Mouse (Mus musculus): ENCODE measurements around the gene Plekhb2. TPM values are rescaled to one million over a fixed set of nuclear protein-coding genes. Genes with fewer than 3 reads are reported as not detected.

Gene Plekhb2
- polyA plus RNA-seq, 1 experiment from 2014 or later: 57.9 TPM

- no peak overlapping the region for H3K9ac ChIP-seq (ENCODE audit: low read length)
- no peak overlapping the region for H3K27ac ChIP-seq (replicated peaks in 1 of 2; ENCODE audit: control insufficient read depth in 1 of 2, insufficient read depth in 1 of 2, low read depth in 2 of 2, low read length in 2 of 2)
- WGBS: 58% methylated on average over 1 of the region's 1 CpGs
- H3K4me2 ChIP-seq (ENCODE audit: low read length): no peak overlapping the region
- H3K36me3 ChIP-seq (ENCODE audit: control insufficient read depth, insufficient read depth, low read length): peaks cover 85% of the 10 kb centered on the region
- no peak for ATAC-seq (ENCODE audit: insufficient number of reproducible peaks, insufficient read depth, low FRiP score, low read depth)
- no peaks in the 10 kb centered on the region for H3K9me3 ChIP-seq (ENCODE audit: control insufficient read depth, low read length)
- peaks cover 2 to 17% of the 10 kb centered on the region in 2 experiments; a peak in 3 of 4 replicates for H3K4me1 ChIP-seq (ENCODE audit: control insufficient read depth in 2 of 2, insufficient read depth in 2 of 2, low read length in 2 of 2)
- no peak overlapping the region for H3K4me3 ChIP-seq (ENCODE audit: control insufficient read depth in 1 of 2, insufficient read depth in 1 of 2, low read depth in 1 of 2, low read length in 2 of 2)
- no peaks in the 10 kb centered on the region for H3K27me3 ChIP-seq (ENCODE audit: control insufficient read depth, insufficient read depth, low read length)
Observed at GRCm38 (mm10) chr1:34831381-34831780, 18.4 kb upstream of the Plekhb2 start.

GRCm38 (mm10) chr1:34834904-34835303 is 14.9 kb upstream of the Plekhb2 start:
- Histone ChIP-seq H3K36me3 (ENCODE audit: control insufficient read depth, insufficient read depth, low read length) (peaks cover 58% of the 10 kb centered on the region), H3K27me3 (ENCODE audit: control insufficient read depth, insufficient read depth, low read length) (no peaks in the 10 kb centered on the region), H3K4me1 (ENCODE audit: control insufficient read depth in 2 of 2, insufficient read depth in 2 of 2, low read length in 2 of 2) (peaks cover 8 to 42% of the 10 kb centered on the region in 2 experiments), H3K4me2 (ENCODE audit: low read length) (no peak overlapping the region), H3K9me3 (ENCODE audit: control insufficient read depth, low read length) (no peaks in the 10 kb centered on the region), H3K27ac (replicated peaks in 1 of 2; ENCODE audit: control insufficient read depth in 1 of 2, insufficient read depth in 1 of 2, low read depth in 2 of 2, low read length in 2 of 2) (no peak overlapping the region), H3K4me3 (ENCODE audit: control insufficient read depth in 1 of 2, insufficient read depth in 1 of 2, low read depth in 1 of 2, low read length in 2 of 2) (no peak overlapping the region), H3K9ac (ENCODE audit: low read length) (no peak overlapping the region)
- 74% methylated on average over 2 of the region's 2 CpGs for WGBS
- ATAC-seq (ENCODE audit: insufficient number of reproducible peaks, insufficient read depth, low FRiP score, low read depth): no peak

DNA sequence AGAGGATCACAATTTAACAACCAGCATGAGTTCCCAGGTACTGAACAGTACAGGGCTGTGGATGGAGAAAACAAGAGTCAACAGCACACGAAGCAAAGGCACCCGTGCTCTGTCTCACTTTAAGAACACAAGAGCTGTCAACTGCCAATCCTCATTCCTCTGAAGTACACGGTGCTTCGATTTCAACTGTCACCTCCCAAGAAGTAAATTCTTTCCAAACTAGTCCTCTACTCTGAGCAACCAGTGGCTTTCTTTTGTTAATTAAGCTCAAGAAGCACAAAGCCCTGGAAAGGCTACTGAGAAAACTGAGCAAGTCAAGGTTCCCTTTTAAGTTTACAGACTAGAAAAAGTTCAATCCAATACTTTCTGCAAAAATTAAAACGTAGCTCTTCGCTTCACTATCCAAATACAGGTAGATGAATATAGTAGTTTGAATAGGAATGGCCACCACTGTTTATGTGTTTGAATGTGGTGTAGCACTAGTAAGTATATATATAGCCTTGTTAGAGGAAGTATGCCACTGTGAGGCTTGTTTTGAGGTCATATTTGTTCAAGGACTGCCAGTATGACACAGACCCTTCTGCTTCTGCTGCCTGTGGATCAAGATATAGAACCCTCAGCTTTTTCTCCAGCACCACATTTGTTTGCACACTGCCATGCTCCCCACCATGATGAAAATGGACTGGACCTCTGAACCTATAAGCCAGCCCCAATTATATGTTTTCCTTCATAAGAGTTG is 11.7 kb upstream of the Plekhb2 start:
- peaks cover 11 to 42% of the 10 kb centered on the region in 2 experiments for H3K4me1 ChIP-seq (ENCODE audit: control insufficient read depth in 2 of 2, insufficient read depth in 2 of 2, low read length in 2 of 2)
- no peak for ATAC-seq (ENCODE audit: insufficient number of reproducible peaks, insufficient read depth, low FRiP score, low read depth)
- H3K9ac ChIP-seq (ENCODE audit: low read length): no peak overlapping the region
- H3K36me3 ChIP-seq (ENCODE audit: control insufficient read depth, insufficient read depth, low read length): peaks cover 33% of the 10 kb centered on the region
- no peaks in the 10 kb centered on the region for H3K27me3 ChIP-seq (ENCODE audit: control insufficient read depth, insufficient read depth, low read length)
- no peaks in the 10 kb centered on the region for H3K9me3 ChIP-seq (ENCODE audit: control insufficient read depth, low read length)
- WGBS: 43% methylated on average over 6 of the region's 6 CpGs
- no peak overlapping the region for H3K4me2 ChIP-seq (ENCODE audit: low read length)
- H3K4me3 ChIP-seq (ENCODE audit: control insufficient read depth in 1 of 2, insufficient read depth in 1 of 2, low read depth in 1 of 2, low read length in 2 of 2): no peak overlapping the region
- 0 out of 4 replicates have a peak overlapping the region, but pooled peaks of 1 of the 2 experiments have one; percentile 33 for H3K27ac ChIP-seq (replicated peaks in 1 of 2; ENCODE audit: control insufficient read depth in 1 of 2, insufficient read depth in 1 of 2, low read depth in 2 of 2, low read length in 2 of 2)

- no peak overlapping the region for H3K9ac ChIP-seq (ENCODE audit: low read length)
- H3K36me3 ChIP-seq (ENCODE audit: control insufficient read depth, insufficient read depth, low read length): peaks cover 25% of the 10 kb centered on the region
- no peaks in the 10 kb centered on the region for H3K27me3 ChIP-seq (ENCODE audit: control insufficient read depth, insufficient read depth, low read length)
- 40% methylated on average over 12 of the region's 12 CpGs for WGBS
- peaks cover 11 to 42% of the 10 kb centered on the region in 2 experiments for H3K4me1 ChIP-seq (ENCODE audit: control insufficient read depth in 2 of 2, insufficient read depth in 2 of 2, low read length in 2 of 2)
- no peak overlapping the region for H3K4me3 ChIP-seq (ENCODE audit: control insufficient read depth in 1 of 2, insufficient read depth in 1 of 2, low read depth in 1 of 2, low read length in 2 of 2)
- 0 out of 2 replicates have a peak overlapping the region, but pooled peaks have one; percentile 17 for H3K4me2 ChIP-seq (ENCODE audit: low read length)
- H3K27ac ChIP-seq (replicated peaks in 1 of 2; ENCODE audit: control insufficient read depth in 1 of 2, insufficient read depth in 1 of 2, low read depth in 2 of 2, low read length in 2 of 2): no peak overlapping the region
- ATAC-seq (ENCODE audit: insufficient number of reproducible peaks, insufficient read depth, low FRiP score, low read depth): no peak
- H3K9me3 ChIP-seq (ENCODE audit: control insufficient read depth, low read length): no peaks in the 10 kb centered on the region
Observed at GRCm38 (mm10) chr1:34839241-34839640, 10.5 kb upstream of the Plekhb2 start.

GRCm38 (mm10) chr1:34841709-34842388 is 7.9 kb upstream of the Plekhb2 start:
- no peaks in the 10 kb centered on the region for H3K9me3 ChIP-seq (ENCODE audit: control insufficient read depth, low read length)
- H3K27ac ChIP-seq (replicated peaks in 1 of 2; ENCODE audit: control insufficient read depth in 1 of 2, insufficient read depth in 1 of 2, low read depth in 2 of 2, low read length in 2 of 2): peak overlapping the region; percentile 95 to 96
- WGBS: under 1% methylated on average over 12 of the region's 12 CpGs
- H3K27me3 ChIP-seq (ENCODE audit: control insufficient read depth, insufficient read depth, low read length): no peaks in the 10 kb centered on the region
- no peak for ATAC-seq (ENCODE audit: insufficient number of reproducible peaks, insufficient read depth, low FRiP score, low read depth)
- H3K4me1 ChIP-seq (ENCODE audit: control insufficient read depth in 2 of 2, insufficient read depth in 2 of 2, low read length in 2 of 2): peaks cover 11 to 42% of the 10 kb centered on the region in 2 experiments
- H3K36me3 ChIP-seq (ENCODE audit: control insufficient read depth, insufficient read depth, low read length): 0 out of 2 replicates have a peak, but pooled peaks cover under 1% of the 10 kb centered on the region
- H3K9ac ChIP-seq (ENCODE audit: low read length): peak overlapping the region; percentile 94
- H3K4me3 ChIP-seq (ENCODE audit: control insufficient read depth in 1 of 2, insufficient read depth in 1 of 2, low read depth in 1 of 2, low read length in 2 of 2): peak overlapping the region; percentile 79 to 98
- peak overlapping the region; percentile 93 for H3K4me2 ChIP-seq (ENCODE audit: low read length)

GRCm38 (mm10) chr1:34842389-34842861 is 7.4 kb upstream of the Plekhb2 start:
- H3K36me3 ChIP-seq (ENCODE audit: control insufficient read depth, insufficient read depth, low read length): no peaks in the 10 kb centered on the region
- under 1% methylated on average over 41 of the region's 51 CpGs for WGBS

GRCm38 (mm10) chr1:34842887-34843618 is 6.7 kb upstream of the Plekhb2 start, which contains the start of gene Fam168b:
TSS of gene Fam168b (minus strand) at chr1:34843065.
- peak; percentile 86 for ATAC-seq (ENCODE audit: insufficient number of reproducible peaks, insufficient read depth, low FRiP score, low read depth)
- Histone ChIP-seq H3K27ac (replicated peaks in 1 of 2; ENCODE audit: control insufficient read depth in 1 of 2, insufficient read depth in 1 of 2, low read depth in 2 of 2, low read length in 2 of 2) (peak within 1 kb of the TSS; percentile 95 to 96), H3K4me1 (ENCODE audit: control insufficient read depth in 2 of 2, insufficient read depth in 2 of 2, low read length in 2 of 2) (peaks cover 9 to 32% of the 10 kb centered on the region in 2 experiments), H3K4me3 (ENCODE audit: control insufficient read depth in 1 of 2, insufficient read depth in 1 of 2, low read depth in 1 of 2, low read length in 2 of 2) (peak within 1 kb of the TSS; percentile 79 to 98), H3K27me3 (ENCODE audit: control insufficient read depth, insufficient read depth, low read length) (no peaks in the 10 kb centered on the region), H3K4me2 (ENCODE audit: low read length) (peak within 1 kb of the TSS; percentile 93), H3K9me3 (ENCODE audit: control insufficient read depth, low read length) (no peaks in the 10 kb centered on the region), H3K36me3 (ENCODE audit: control insufficient read depth, insufficient read depth, low read length) (no peaks in the 10 kb centered on the region), H3K9ac (ENCODE audit: low read length) (peak within 1 kb of the TSS; percentile 94)
- under 1% methylated on average over 50 of the region's 59 CpGs for WGBS

More at GRCm38 (mm10) chr1:34842389-34842861, 7.4 kb upstream of the Plekhb2 start:
- Histone ChIP-seq H3K4me2 (ENCODE audit: low read length) (peak overlapping the region; percentile 93), H3K4me3 (ENCODE audit: control insufficient read depth in 1 of 2, insufficient read depth in 1 of 2, low read depth in 1 of 2, low read length in 2 of 2) (peak overlapping the region; percentile 79 to 98), H3K9me3 (ENCODE audit: control insufficient read depth, low read length) (no peaks in the 10 kb centered on the region), H3K27me3 (ENCODE audit: control insufficient read depth, insufficient read depth, low read length) (no peaks in the 10 kb centered on the region), H3K4me1 (ENCODE audit: control insufficient read depth in 2 of 2, insufficient read depth in 2 of 2, low read length in 2 of 2) (peaks cover 9 to 37% of the 10 kb centered on the region in 2 experiments), H3K27ac (replicated peaks in 1 of 2; ENCODE audit: control insufficient read depth in 1 of 2, insufficient read depth in 1 of 2, low read depth in 2 of 2, low read length in 2 of 2) (peak overlapping the region; percentile 95 to 96), H3K9ac (ENCODE audit: low read length) (peak overlapping the region; percentile 94)
- peak; percentile 77 for ATAC-seq (ENCODE audit: insufficient number of reproducible peaks, insufficient read depth, low FRiP score, low read depth)

Data from heart, embryonic 14.5 days (tissue).